Mouse (Mus musculus) mesoderm, embryonic 11.5 days (tissue): Measurements from ENCODE around the gene Fam71d.

Experiments
- DNase-seq: peaks from one replicate; pipeline ENCODE4 v3.0.0-alpha.2; 2012; ENCODE audit warnings: low read depth, low spot score

Gene Fam71d

DNA sequence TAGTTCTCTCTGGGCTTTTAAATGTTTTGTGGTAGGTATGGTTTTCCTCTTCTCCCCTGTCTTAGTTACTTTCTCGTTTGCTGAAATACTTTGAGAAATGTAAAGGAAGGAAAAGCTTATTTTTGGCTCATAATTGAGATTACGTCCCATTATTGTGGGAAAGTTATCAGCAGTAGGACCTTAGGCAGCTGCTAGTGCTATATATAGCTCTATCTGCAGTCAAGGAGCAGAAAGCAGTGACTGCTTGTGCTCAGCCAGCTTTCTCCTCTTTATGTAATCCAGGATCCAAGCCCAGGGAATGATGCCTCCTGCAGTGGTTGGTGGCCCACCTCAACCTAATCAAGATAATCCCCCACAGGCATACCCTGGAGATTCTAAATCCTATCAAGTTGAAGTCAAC is 81.9 kb downstream of the Fam71d start:
- DNase-seq, result no peak

- peak; percentile 39 for DNase-seq
Measured at GRCm38 (mm10) chr12:78777916-78778315, 86.6 kb downstream of the Fam71d start.

- DNase-seq, result no peak
Measured at GRCm38 (mm10) chr12:78778423-78779067, 87.2 kb downstream of the Fam71d start.
